Mouse (Mus musculus) liver, embryonic 15.5 days (tissue): ENCODE results near the gene Atg7. TPM values are rescaled to one million over a fixed set of nuclear protein-coding genes. Genes with fewer than 3 reads are reported as not detected.
A peak's percentile ranks its signal among the peaks of the same experiment; 100 is the strongest.

Experiments
- ATAC-seq: fragments of 200-750 bp; cut with Nextera tagmentation; 2 replicates; pipeline ENCODE4 v1.8.0; 2017; ENCODE audit warnings: moderate number of reproducible peaks, mild to moderate bottlenecking, moderate library complexity; ENCODE audit not compliant: insufficient read depth
- H3K27ac ChIP-seq: fragments of 300-500 bp; sonication (generic); replicated peaks from 2 replicates; pipeline ENCODE4 v1.5.1; 2015; ENCODE audit warnings: mild to moderate bottlenecking, inconsistent platforms
- H3K27me3 ChIP-seq: fragments of 300-500 bp; sonication (generic); 2 replicates; pipeline ENCODE4 v1.6.1; 2015; ENCODE audit warnings: mild to moderate bottlenecking, inconsistent platforms
- H3K36me3 ChIP-seq: fragments of 300-500 bp; sonication (generic); replicated peaks from 2 replicates; pipeline ENCODE4 v1.6.1; 2015; ENCODE audit warnings: moderate library complexity, mild to moderate bottlenecking, inconsistent platforms
- H3K4me1 ChIP-seq: fragments of 300-500 bp; sonication (generic); replicated peaks from 2 replicates; pipeline ENCODE4 v1.6.1; 2015; ENCODE audit warnings: inconsistent platforms
- H3K4me2 ChIP-seq: fragments of 300-500 bp; sonication (generic); 2 replicates; pipeline ENCODE4 v1.6.1; 2015; ENCODE audit warnings: moderate library complexity, mild to moderate bottlenecking, inconsistent platforms
- H3K4me3 ChIP-seq: fragments of 300-500 bp; sonication (generic); replicated peaks from 2 replicates; pipeline ENCODE4 v1.5.1; 2015; ENCODE audit warnings: mild to moderate bottlenecking, inconsistent platforms
- H3K9ac ChIP-seq: fragments of 300-500 bp; sonication (generic); 2 replicates; pipeline ENCODE4 v1.6.1; 2015; ENCODE audit warnings: moderate library complexity, mild to moderate bottlenecking, inconsistent platforms
- H3K9me3 ChIP-seq: fragments of 300-500 bp; sonication (generic); replicated peaks from 2 replicates; pipeline ENCODE4 v1.6.1; 2016; ENCODE audit warnings: inconsistent platforms
- WGBS: fragments of 180-500 bp; shearing (Covaris S2); methylation state at CpG from one replicate; pipeline ENCODE4 v1.1.7; 2015; ENCODE audit warnings: mixed read lengths; ENCODE audit not compliant: insufficient replicate concordance; 5-methylcytosine and 5-hydroxymethylcytosine counted together
- polyA plus RNA-seq: library from polyadenylated mRNA; unstranded; fragments of >200 nt; fragmentation: Nextera tagmentation; extraction: Ambion mirVana; gene quantifications from 2 replicates; pipeline ENCODE4 v1.2.1, GENCODE M21; 2015

The Atg7 gene
- polyA plus RNA-seq, 1 experiment from 2014 or later: 12.5 TPM

DNA sequence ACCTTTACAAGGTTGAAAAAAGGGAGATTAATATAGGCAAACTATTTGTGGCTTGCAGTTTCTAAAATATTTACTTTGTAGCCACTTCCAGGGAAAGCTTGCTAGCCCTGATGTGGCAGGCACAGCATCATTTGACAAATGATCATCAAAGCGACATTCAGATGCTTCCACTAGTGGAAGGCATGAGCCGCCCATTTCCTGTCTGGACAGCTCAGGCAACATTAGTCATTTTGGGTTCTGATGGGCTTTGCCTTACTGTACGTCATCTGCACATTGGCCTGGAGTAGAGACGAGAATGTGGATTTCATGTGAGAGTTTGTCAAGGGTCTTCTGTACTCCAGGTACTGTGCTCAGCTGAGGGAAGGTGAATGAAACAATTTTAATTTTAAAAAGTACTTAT is 14.9 kb downstream of the Atg7 start:
- peaks cover 41% of the 10 kb centered on the region for H3K4me1 ChIP-seq
- no peak overlapping the region for H3K27ac ChIP-seq
- ATAC-seq: no peak
- no peak overlapping the region for H3K9ac ChIP-seq
- WGBS: 67% methylated on average over 4 of the region's 4 CpGs
- H3K27me3 ChIP-seq: no peaks in the 10 kb centered on the region
- H3K4me2 ChIP-seq: no peak overlapping the region
- H3K36me3 ChIP-seq: no peaks in the 10 kb centered on the region
- no peak overlapping the region for H3K4me3 ChIP-seq
- H3K9me3 ChIP-seq: no peaks in the 10 kb centered on the region

DNA sequence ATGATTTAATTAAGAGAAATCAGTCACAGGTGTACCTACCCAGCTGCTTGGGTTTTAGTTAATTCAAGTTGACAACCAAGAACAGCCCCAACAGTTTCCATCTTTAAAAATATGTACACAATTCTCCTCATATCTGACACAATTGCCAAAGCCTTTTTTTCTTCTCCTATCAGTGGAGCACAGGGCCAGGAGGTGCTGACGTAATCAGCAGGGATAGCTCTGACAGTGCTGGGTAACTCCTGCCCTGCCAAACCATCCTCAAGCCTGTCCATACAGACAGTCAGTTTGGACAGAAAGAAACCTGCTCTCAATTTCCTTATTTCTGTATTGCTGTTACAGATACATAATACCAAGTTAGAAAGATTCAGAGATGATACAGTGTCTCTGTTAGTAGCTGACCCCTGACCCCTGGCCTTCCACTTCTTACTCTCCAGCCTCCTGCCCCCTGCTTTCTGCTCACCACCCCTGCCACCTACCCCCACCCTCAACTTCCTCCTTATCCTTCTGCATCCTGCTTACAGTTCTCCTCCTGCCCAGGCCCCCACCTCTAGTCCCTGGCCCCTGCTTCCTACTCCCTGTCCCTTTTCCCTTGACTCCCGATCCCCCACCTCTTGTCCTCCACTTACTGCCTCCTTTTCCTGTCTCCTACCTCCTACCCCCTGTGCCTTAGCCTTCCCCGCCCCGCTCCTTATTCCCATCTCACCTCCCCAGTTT is 16.5 kb downstream of the Atg7 start:
- peak overlapping the region; percentile 67 for H3K4me2 ChIP-seq
- ATAC-seq: peak; percentile 95
- WGBS: 15% methylated on average over 4 of the region's 4 CpGs

DNA sequence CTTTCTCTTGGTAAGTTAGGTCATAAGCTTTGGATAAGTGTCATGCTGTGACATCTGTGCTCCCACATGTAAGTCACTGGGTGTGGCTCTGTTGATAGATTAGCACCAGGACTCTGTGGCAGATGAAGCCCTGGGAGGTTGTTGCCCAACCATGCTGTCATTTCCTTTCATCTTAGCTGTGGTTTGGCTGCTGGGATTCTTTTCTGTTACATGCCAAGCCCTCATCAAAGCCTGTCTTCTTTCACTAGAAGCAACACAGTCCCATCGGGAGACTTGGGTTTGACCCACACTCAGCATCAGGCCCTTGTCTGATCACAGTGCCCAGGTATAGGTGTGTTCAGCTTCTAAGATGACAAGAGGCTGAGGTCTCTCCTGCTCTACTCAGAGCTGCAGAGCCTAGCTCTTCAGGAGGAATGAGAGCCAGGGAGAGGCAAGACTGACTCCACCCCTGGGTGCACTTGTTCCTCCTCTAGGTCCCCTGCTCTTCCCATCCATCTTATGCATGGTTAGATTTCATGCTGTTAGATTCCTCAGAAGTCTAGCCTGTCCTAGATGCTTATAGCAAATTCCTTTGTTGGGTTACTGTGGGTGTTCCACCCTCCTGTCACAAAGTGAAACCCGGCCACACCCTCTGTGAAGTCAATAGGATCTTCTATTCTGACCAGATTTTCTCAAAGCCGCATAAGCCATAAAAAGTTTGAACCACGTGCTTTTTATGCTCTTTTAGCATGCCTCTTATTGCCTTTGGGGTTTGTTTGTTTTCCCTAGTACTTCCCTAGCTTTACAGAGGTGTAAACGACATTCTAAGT is 17.3 kb downstream of the Atg7 start:
- peak overlapping the region; percentile 27 for H3K4me3 ChIP-seq
- no peaks in the 10 kb centered on the region for H3K36me3 ChIP-seq
- peak; percentile 95 for ATAC-seq
- no peaks in the 10 kb centered on the region for H3K27me3 ChIP-seq
- 46% methylated on average over 5 of the region's 5 CpGs for WGBS
- peak overlapping the region; percentile 67 for H3K4me2 ChIP-seq
- H3K9ac ChIP-seq: peak overlapping the region; percentile 45; the same call in 1 of the 2 replicates
- peak overlapping the region; percentile 93 for H3K27ac ChIP-seq
- no peaks in the 10 kb centered on the region for H3K9me3 ChIP-seq
- peaks cover 45% of the 10 kb centered on the region for H3K4me1 ChIP-seq

More for the DNA sequence above, 16.5 kb downstream of the Atg7 start:
- H3K27me3 ChIP-seq: no peaks in the 10 kb centered on the region
- H3K4me1 ChIP-seq: peaks cover 45% of the 10 kb centered on the region
- peak overlapping the region; percentile 27 for H3K4me3 ChIP-seq
- H3K27ac ChIP-seq: peak overlapping the region; percentile 93
- no peaks in the 10 kb centered on the region for H3K9me3 ChIP-seq
- peak overlapping the region; percentile 33 for H3K9ac ChIP-seq
- no peaks in the 10 kb centered on the region for H3K36me3 ChIP-seq

DNA sequence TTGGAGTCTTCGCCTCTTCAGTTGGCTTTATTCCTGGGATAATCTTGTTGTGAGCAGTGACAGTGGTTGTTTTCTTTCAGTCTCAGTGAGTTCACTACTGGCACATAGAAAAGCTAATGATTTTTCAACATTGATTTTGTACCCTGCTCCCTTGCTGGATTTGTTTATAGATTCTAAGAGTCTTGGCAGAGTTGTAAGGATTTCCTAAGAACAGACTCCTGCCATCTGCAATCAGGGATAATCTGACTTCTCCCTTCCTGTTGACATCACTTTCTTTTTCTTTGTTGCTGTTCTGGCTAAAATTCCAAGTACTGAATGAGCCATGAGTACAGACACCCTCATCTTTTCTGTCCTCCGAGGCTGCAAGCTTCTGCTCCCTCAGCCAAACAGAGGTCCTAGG is 20.8 kb downstream of the Atg7 start:
- Histone ChIP-seq H3K4me2 (no peak overlapping the region), H3K9ac (no peak overlapping the region), H3K4me1 (peaks cover 41% of the 10 kb centered on the region), H3K27ac (no peak overlapping the region), H3K9me3 (no peaks in the 10 kb centered on the region), H3K36me3 (no peaks in the 10 kb centered on the region), H3K4me3 (no peak overlapping the region), H3K27me3 (no peaks in the 10 kb centered on the region)
- 71% methylated on average over 2 of the region's 2 CpGs for WGBS
- no peak for ATAC-seq

DNA sequence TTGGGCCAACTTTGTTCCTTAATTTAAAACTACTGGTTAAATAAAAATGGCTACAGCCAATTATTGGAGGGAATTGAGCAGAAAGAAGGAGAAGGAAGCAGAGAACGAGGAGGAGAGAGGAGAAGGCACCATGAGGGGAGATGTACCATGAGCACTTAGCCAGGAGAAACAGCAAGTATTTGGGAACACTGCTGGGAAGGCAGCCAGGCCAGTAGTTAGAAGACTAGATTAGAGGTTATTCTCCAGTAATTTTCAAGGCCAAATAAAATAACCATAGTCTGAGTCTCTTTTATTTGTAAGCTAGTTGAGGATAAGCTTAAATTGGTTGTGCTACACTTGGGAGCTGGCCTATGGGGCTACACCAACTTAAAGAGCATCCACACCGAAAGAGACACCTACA is 21.8 kb downstream of the Atg7 start:
- Histone ChIP-seq H3K27ac (no peak overlapping the region), H3K27me3 (no peaks in the 10 kb centered on the region), H3K9ac (no peak overlapping the region), H3K4me2 (no peak overlapping the region), H3K9me3 (no peaks in the 10 kb centered on the region), H3K4me1 (peaks cover 31% of the 10 kb centered on the region), H3K36me3 (no peaks in the 10 kb centered on the region), H3K4me3 (no peak overlapping the region)
- no peak for ATAC-seq
- WGBS: 46% methylated on average over 2 of the region's 2 CpGs

DNA sequence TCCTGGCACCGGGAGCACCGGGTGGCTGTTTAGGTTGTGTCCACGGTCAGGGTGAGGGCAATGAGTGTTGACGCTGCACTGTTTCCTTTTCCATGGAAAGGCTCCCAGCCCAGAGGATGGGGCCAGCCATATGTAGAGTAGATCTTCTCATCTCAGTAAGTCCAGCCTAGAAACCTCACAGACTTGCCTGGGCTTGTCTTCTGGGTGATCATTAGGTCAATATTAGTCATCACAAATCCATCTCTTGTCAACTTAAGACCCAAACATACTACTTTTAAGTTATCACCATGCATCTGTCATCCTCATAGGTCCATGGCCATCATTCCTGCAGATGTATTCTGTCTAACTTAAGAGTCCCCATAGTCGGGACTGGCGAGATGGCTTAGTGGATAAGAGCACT is 24.6 kb downstream of the Atg7 start:
- 76% methylated on average over 6 of the region's 6 CpGs for WGBS

DNA sequence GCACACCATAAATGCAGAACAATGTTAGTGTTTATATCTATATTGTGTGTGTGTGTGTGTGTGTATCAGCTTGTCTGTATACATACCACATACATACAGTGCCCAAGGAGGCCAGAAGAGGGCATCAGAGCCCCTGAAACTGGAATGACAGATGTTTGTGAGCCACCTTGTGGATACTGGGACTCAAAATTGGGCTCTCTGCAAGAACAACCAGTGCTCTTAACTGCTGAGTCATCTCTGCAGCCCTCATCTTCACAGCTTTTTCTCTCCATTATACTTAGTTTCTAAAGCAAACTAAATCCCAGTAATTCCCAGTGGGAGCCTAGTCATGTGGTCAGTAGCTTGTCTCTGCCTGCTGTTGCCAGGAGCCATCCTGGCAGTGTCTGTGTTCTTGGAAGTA is 31.9 kb downstream of the Atg7 start:
- 0 out of 2 replicates have a peak, but pooled peaks cover 5% of the 10 kb centered on the region for H3K4me1 ChIP-seq
- no peaks in the 10 kb centered on the region for H3K9me3 ChIP-seq
- H3K9ac ChIP-seq: no peak overlapping the region
- H3K4me2 ChIP-seq: no peak overlapping the region
- no peaks in the 10 kb centered on the region for H3K27me3 ChIP-seq
- peaks cover 23% of the 10 kb centered on the region for H3K36me3 ChIP-seq
- H3K27ac ChIP-seq: no peak overlapping the region
- ATAC-seq: no peak
- H3K4me3 ChIP-seq: no peak overlapping the region

More for the DNA sequence above, 24.6 kb downstream of the Atg7 start:
- H3K27me3 ChIP-seq: no peaks in the 10 kb centered on the region
- no peak overlapping the region for H3K27ac ChIP-seq
- no peak for ATAC-seq
- no peaks in the 10 kb centered on the region for H3K9me3 ChIP-seq
- no peak overlapping the region for H3K4me2 ChIP-seq
- no peaks in the 10 kb centered on the region for H3K36me3 ChIP-seq
- peaks cover 8% of the 10 kb centered on the region for H3K4me1 ChIP-seq
- no peak overlapping the region for H3K4me3 ChIP-seq
- no peak overlapping the region for H3K9ac ChIP-seq

DNA sequence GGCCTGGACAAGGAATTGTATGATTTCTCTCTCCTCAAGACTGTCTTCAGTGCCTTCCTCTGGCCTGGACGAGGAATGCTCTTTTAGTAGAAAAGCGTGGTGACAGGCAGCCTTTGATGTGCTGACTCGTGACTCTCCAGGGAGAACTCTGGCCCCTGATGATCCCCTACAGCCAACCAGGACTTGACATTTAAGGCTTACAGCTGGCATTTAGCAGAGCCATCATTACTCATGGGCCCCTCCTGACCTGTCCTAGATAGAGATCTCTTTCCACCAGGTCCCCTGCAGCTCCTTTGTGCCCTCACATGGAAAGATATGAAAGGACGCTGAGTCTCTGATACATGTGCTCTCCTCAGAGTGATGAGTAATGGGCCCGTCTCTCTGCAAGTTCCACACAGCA is 33.2 kb downstream of the Atg7 start:
- Histone ChIP-seq H3K4me2 (no peak overlapping the region), H3K27ac (no peak overlapping the region), H3K4me1 (0 out of 2 replicates have a peak, but pooled peaks cover 6% of the 10 kb centered on the region), H3K27me3 (no peaks in the 10 kb centered on the region), H3K9ac (no peak overlapping the region), H3K9me3 (no peaks in the 10 kb centered on the region), H3K4me3 (no peak overlapping the region), H3K36me3 (peaks cover 33% of the 10 kb centered on the region)
- no peak for ATAC-seq
- WGBS: 63% methylated on average over 5 of the region's 5 CpGs

DNA sequence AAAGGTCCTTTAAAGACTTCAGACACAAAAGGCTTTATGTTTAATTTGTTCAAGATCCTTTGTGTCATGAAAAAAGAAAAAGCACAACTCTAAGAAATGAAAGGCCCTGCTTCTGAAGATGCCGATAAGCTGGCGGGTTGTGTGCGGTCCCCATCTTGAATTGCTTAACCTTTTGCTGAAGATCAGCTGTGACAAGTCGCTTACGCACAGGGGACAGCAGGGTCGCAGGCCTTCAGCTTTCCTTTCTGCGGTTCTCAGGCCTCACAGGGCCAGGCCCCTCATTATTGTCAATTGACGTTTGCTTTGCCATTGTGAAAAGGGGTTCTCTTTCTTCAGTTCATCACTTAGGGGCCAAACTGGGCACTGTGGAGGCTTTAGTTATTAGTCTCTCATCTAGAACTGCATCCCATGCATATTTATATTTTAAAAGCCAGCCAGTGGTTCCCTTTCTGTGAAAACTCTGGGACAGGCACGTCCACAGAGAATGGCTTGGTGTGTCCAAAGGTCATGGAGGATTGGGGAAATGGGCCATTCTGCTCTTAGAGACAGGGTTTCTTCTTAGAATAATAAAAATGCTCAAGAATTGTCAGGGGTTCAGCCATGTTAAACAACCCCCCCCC is 39.3 kb downstream of the Atg7 start:
- Histone ChIP-seq H3K36me3 (peaks cover 20% of the 10 kb centered on the region), H3K27ac (no peak overlapping the region), H3K4me2 (no peak overlapping the region), H3K27me3 (no peaks in the 10 kb centered on the region), H3K4me3 (no peak overlapping the region), H3K4me1 (0 out of 2 replicates have a peak, but pooled peaks cover 6% of the 10 kb centered on the region), H3K9me3 (no peaks in the 10 kb centered on the region), H3K9ac (no peak overlapping the region)
- 81% methylated on average over 9 of the region's 9 CpGs for WGBS
- ATAC-seq: no peak

DNA sequence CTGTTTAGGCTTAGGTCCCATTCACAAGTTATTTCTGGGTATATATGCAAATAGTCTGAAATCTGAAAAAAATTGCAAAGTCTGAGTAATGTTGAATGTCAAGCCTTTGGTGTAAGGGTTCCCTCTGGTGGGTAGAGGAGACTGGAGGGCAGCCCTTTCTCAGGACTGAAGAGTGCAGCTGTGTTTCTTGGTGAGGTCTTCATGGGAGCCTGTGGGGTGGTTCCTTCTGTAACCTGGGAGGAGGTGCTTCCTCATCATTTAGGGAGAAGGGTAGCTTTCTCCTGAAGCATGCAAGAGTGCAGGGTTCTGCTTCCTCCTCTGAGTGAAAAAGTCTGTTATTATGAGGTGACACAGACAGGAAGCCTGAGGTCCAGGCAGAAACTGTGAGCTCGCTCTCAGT is 40.8 kb downstream of the Atg7 start:
- Histone ChIP-seq H3K9me3 (no peaks in the 10 kb centered on the region), H3K4me3 (no peak overlapping the region), H3K4me1 (0 out of 2 replicates have a peak, but pooled peaks cover 6% of the 10 kb centered on the region), H3K4me2 (no peak overlapping the region), H3K27me3 (no peaks in the 10 kb centered on the region), H3K9ac (no peak overlapping the region), H3K27ac (no peak overlapping the region), H3K36me3 (peaks cover 16% of the 10 kb centered on the region; the same call in 1 of the 2 replicates)
- ATAC-seq: no peak
- WGBS: 59% methylated on average over 1 of the region's 1 CpGs

DNA sequence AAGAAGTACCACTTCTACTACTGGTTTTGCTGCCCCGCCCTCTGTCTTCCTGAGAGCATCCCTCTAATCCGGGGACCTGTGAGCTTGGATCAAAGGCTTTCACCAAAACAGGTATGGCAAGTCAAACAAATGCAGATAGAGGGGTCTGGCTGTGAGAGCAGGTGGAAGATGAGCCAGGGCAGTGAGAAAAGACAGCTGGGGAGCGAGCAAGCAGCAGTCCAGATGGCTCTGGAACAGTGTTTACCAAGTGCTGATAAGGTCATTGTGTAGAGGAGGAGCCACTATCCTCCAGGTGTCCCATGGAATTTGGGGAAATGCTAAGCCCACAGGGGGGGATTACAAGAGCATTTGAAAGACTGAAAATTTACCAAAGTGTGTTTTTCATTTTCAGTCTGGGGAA is 41.5 kb downstream of the Atg7 start:
- Histone ChIP-seq H3K27ac (no peak overlapping the region), H3K36me3 (peaks cover 16% of the 10 kb centered on the region; the same call in 1 of the 2 replicates), H3K9ac (no peak overlapping the region), H3K4me1 (0 out of 2 replicates have a peak, but pooled peaks cover 4% of the 10 kb centered on the region), H3K4me3 (no peak overlapping the region), H3K9me3 (no peaks in the 10 kb centered on the region), H3K4me2 (no peak overlapping the region), H3K27me3 (no peaks in the 10 kb centered on the region)
- 52% methylated on average over 3 of the region's 3 CpGs for WGBS
- no peak for ATAC-seq
